8 mouse cellular contexts compared by ENCODE assay signal in the genomic region with DNA sequence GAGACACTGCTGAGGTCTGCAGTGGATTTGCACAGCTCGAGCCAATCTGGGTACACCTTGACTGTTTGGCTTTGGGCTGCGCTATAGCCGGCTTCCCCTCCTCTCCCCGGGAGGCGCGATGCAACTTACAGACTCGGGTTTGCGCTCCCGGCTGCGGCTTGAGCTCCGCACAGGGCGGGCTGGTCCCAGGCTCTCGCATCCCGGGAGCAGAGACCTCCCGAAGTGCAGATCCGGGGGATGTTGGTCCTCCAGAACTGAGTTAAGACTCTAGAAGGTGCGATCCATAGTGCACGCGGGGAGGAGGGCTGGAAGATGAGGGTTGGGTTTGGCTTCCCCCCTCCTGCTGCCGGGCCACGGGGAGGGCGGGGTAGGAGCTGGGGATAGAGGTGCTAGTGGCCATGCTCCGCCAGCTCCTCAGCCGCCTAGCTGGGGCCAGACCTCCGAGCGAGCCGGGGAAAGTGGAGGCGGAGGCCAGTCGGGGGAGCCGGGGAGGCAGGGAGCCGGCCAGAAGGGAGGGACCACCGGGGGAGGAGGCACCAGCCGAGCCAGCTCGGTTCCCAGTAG. TPM values are rescaled to one million over a fixed set of nuclear protein-coding genes. Genes with fewer than 3 reads are reported as not detected.
DNase-seq lines count a peak whose midpoint lies in the region; ATAC-seq and TF ChIP-seq lines count a peak whose summit lies in the region.

A gene (minus strand): TSS at position 560 of the 564 bp plus-strand sequence.

- 1% methylated on average over 34 of the region's 34 CpGs for WGBS in bone marrow, adult 2 months
- WGBS in forebrain, embryonic 13.5 days, result under 1% methylated on average over 34 of the region's 34 CpGs

- peaks cover 63% of the 10 kb centered on the region for H3K27me3 ChIP-seq in forebrain, embryonic 13.5 days

- no peaks in the 10 kb centered on the region for H3K36me3 ChIP-seq in forebrain, embryonic 13.5 days (ENCODE audit: poor library complexity, severe bottlenecking)

- H3K4me3 ChIP-seq in bone marrow, adult 2 months (replicated peaks; ENCODE audit: control insufficient read depth, low read depth, low read length), result peak within 1 kb of the TSS; percentile 3
- peak within 1 kb of the TSS; percentile 47 for H3K4me3 ChIP-seq in forebrain, embryonic 13.5 days

- peak; percentile 37 for DNase-seq in CD4-positive, CD25-positive, alpha-beta regulatory T cell, adult 2 months (ENCODE audit: low read depth, low spot score)
- DNase-seq in heart, postnatal 14 days, result peak; percentile 80 to 84
- DNase-seq in kidney, postnatal 4 days, result peak; percentile 82 to 87
- DNase-seq in lung, postnatal 25 days (ENCODE audit: low spot score), result peak; percentile 57
- DNase-seq in ovary, postnatal 36 days (ENCODE audit: low spot score), result peak; percentile 75
- DNase-seq in urinary bladder, adult 2 months (ENCODE audit: low spot score), result peak; percentile 63

- TF ChIP-seq CTCF in bone marrow, adult 2 months (IDR thresholded peaks at IDR 0.05; ENCODE audit: control insufficient read depth, insufficient read depth, low read length), result no peak

- ATAC-seq in forebrain, embryonic 13.5 days, result peak; percentile 94

- H3K4me1 ChIP-seq in bone marrow, adult 2 months (ENCODE audit: control insufficient read depth, insufficient read depth, low read length), result no peaks in the 10 kb centered on the region; the same call in 1 of the 2 replicates
- peaks cover 23% of the 10 kb centered on the region for H3K4me1 ChIP-seq in forebrain, embryonic 13.5 days

- H3K9me3 ChIP-seq in forebrain, embryonic 13.5 days (replicated peaks), result no peaks in the 10 kb centered on the region

- intact Hi-C loops in heart, postnatal 14 days (cut with DNase I), result loop anchor here (5.0 kb wide), 1 partner anchor 39 kb away; no protein-coding TSS in a partner anchor

- H3K27ac ChIP-seq in bone marrow, adult 2 months (ENCODE audit: control insufficient read depth, insufficient read depth, low read depth, low read length, poor library complexity), result no peak within 1 kb of the TSS; the same call in 1 of the 2 replicates
- no peak within 1 kb of the TSS for H3K27ac ChIP-seq in forebrain, embryonic 13.5 days

- peak within 1 kb of the TSS; percentile 53 for H3K9ac ChIP-seq in forebrain, embryonic 13.5 days

- peak within 1 kb of the TSS; percentile 87 for H3K4me2 ChIP-seq in forebrain, embryonic 13.5 days

- TF ChIP-seq POLR2A in bone marrow, adult 2 months (IDR thresholded peaks at IDR 0.05; ENCODE audit: borderline replicate concordance, control insufficient read depth, low read depth, low read length), result no peak

RNA-seq across cellular contexts. Expression of the gene that starts here (rescaled TPM):
- polyA plus RNA-seq in bone marrow, adult 2 months (2011; ENCODE audit: insufficient read depth, insufficient read length, low replicate concordance, missing spikeins), result 1.7 and 1.8 TPM in 2 replicates
- 8.1 and 8.8 TPM in 2 replicates for polyA plus RNA-seq in forebrain, embryonic 13.5 days (2015; fragmentation: Nextera tagmentation; extraction: Ambion mirVana)
- 10 to 100 TPM; 33.3 to 39.2 TPM for total RNA-seq in heart, postnatal 14 days (2021)
- polyA plus RNA-seq in urinary bladder, adult 2 months (2012; rRNA removed), result 21.7 and 24.0 TPM in 2 replicates
